Mouse (Mus musculus) CD4-positive, CD25-positive, alpha-beta regulatory T cell, adult 2 months (primary cell): Measurements from ENCODE around the gene Hhatl.

Experiments
- DNase-seq: peaks from one replicate; pipeline ENCODE4 v3.0.0-alpha.2; 2012; ENCODE audit warnings: low read depth, low spot score

The Hhatl gene

DNA sequence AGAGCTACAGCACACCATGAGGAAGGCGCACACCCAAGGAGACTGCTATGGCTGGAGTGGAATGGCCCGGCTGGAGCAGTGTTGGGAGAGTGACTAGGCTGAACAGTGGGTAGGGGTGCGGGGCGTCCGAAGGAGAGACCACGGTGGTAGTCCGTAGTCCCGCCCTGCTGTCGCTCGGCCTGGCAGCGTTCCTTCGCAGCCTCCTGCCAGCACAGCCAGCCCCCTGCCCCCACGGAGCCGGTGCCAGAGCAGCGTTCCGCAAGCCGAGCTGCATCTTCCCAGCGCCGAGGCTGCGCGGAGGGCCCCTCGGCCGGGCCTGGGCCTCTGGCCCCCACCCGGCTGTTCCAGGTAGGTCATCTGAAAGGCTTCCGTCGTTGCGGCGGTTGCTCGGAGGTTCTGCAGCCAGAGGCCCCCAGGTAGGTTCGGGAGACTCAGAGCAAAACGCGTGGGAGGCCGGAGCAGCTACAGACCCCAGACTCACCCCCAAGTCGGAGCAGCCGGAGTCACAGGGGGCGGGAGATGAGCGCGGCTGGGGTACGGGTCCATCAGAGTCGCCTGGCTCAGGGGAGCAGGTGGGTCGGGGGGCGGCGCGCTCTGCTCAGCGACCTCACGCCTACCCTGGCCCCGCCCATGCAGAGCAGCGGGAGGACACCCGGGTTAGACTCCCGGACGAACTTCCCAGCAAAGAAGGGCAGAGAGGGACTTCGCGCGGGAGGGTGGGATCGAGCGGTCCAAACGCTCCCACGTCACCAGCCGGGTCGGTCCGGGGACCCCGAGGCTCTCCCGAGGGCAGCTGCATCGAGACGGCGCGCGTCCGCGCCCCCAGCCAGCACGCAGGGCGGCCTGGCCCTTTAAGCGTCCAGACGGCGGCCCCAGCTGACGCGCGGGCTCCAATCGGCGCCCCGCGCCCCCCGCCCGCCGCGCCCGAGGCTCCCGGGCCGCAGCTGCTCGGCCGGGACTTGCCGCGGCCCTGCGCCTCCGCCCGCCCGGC lies 32.9 kb downstream of the Hhatl start, which contains the start of gene Zfp651:
Gene Zfp651 (plus strand): TSS at position 240 of the 991 bp plus-strand sequence.
- DNase-seq, result peak; percentile 30

GRCm38 (mm10) chr9:121757835-121758814 lies 34.2 kb downstream of the Hhatl start:
- peak; percentile 22 for DNase-seq

- DNase-seq, result peak; percentile 51
Observed at GRCm38 (mm10) chr9:121757432-121757831, 34.9 kb downstream of the Hhatl start.

DNA sequence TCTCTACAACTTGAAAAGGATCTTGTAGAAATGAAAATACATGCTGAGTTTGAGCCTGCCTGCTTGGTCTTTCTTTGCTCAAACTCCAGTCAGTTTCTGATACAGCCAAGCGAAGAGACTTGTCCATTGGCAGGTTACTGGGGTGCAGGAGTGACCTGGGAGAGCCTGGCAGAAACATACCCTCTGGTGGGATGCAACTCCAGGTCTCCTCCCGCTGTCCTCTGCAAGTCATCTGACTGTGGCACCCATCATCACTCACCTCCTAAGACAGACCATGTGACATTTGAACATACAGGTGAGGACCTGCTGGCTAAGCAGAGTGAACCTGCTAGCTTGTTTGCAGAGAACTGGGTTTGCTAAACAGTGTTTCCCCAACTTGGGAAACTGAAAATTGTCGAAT lies 35.5 kb downstream of the Hhatl start:
- DNase-seq, result no peak

GRCm38 (mm10) chr9:121754624-121755023 lies 37.7 kb downstream of the Hhatl start:
- DNase-seq, result no peak

GRCm38 (mm10) chr9:121752774-121753173 lies 39.5 kb downstream of the Hhatl start:
- no peak for DNase-seq

- no peak for DNase-seq
Observed at GRCm38 (mm10) chr9:121744051-121744450, 48.3 kb downstream of the Hhatl start.

GRCm38 (mm10) chr9:121741168-121741567 lies 51.1 kb downstream of the Hhatl start:
- DNase-seq, result peak; percentile 25

DNA sequence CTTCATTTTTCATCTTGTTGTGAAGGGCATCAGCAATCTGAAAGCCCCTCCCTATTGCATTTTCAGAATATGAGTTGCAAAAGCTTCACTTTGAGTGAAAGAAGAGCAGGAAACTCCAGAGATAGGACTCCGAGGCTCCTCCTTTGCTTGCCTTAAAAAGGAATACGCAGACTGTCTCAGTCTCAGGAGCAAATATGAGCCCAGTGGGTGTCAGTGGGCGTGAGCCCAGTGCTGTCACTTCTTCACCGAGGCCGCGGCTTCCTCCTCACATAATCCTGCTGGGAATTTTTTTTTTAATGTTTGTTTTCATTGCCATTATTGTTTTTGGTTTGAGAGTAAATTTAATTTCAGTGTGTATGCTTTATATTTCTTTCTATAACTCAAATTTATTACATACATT lies 51.8 kb downstream of the Hhatl start:
- DNase-seq, result no peak
